Mouse (Mus musculus) midbrain, embryonic 13.5 days (tissue): ENCODE results near the gene Polr2a. TPM values are rescaled to one million over a fixed set of nuclear protein-coding genes. Genes with fewer than 3 reads are reported as not detected.
A peak's percentile ranks its signal among the peaks of the same experiment; 100 is the strongest.
"Not testable (repeated sequence)": the region's sequence is repeated elsewhere in the genome, so short reads cannot be mapped to it uniquely, and the experiment has no call there.

Source experiments
- ATAC-seq: fragments of 200-750 bp; cut with Nextera tagmentation; 2 replicates; pipeline ENCODE4 v1.8.0; 2017; ENCODE audit warnings: mild to moderate bottlenecking, moderate TSS enrichment, moderate library complexity
- H3K27ac ChIP-seq: fragments of 300-500 bp; sonication (generic); 2 replicates; pipeline ENCODE4 v1.5.1; 2015; ENCODE audit warnings: inconsistent platforms, mild to moderate bottlenecking, moderate library complexity
- H3K27me3 ChIP-seq: fragments of 300-500 bp; sonication (generic); 2 replicates; pipeline ENCODE4 v1.6.1; 2015; ENCODE audit warnings: mild to moderate bottlenecking, inconsistent platforms
- H3K36me3 ChIP-seq: fragments of 300-500 bp; sonication (generic); 2 replicates; pipeline ENCODE4 v1.6.1; 2015; ENCODE audit warnings: mild to moderate bottlenecking, inconsistent platforms
- H3K4me1 ChIP-seq: fragments of 300-500 bp; sonication (generic); replicated peaks from 2 replicates; pipeline ENCODE4 v1.6.1; 2015; ENCODE audit warnings: inconsistent platforms
- H3K4me2 ChIP-seq: fragments of 300-500 bp; sonication (generic); replicated peaks from 2 replicates; pipeline ENCODE4 v1.6.1; 2015; ENCODE audit warnings: moderate library complexity, mild to moderate bottlenecking, inconsistent platforms
- H3K4me3 ChIP-seq: fragments of 300-500 bp; sonication (generic); replicated peaks from 2 replicates; pipeline ENCODE4 v1.5.1; 2015; ENCODE audit warnings: mild to moderate bottlenecking, inconsistent platforms
- H3K9ac ChIP-seq: fragments of 300-500 bp; sonication (generic); replicated peaks from 2 replicates; pipeline ENCODE4 v1.6.1; 2015; ENCODE audit warnings: mild to moderate bottlenecking, inconsistent platforms
- H3K9me3 ChIP-seq: fragments of 300-500 bp; sonication (generic); 2 replicates; pipeline ENCODE4 v1.6.1; 2016; ENCODE audit warnings: mild to moderate bottlenecking, inconsistent platforms
- WGBS: fragments of 180-500 bp; shearing (Covaris S2); methylation state at CpG from one replicate; pipeline ENCODE4 v1.1.7; 2015; 5-methylcytosine and 5-hydroxymethylcytosine counted together
- polyA plus RNA-seq: library from polyadenylated mRNA; unstranded; fragments of >200 nt; fragmentation: Nextera tagmentation; extraction: Ambion mirVana; gene quantifications from 2 replicates; pipeline ENCODE4 v1.2.1, GENCODE M21; 2015

Gene Polr2a
- polyA plus RNA-seq, 1 experiment from 2014 or later: 24.9 TPM

GRCm38 (mm10) chr11:69761868-69762267, 3.4 kb upstream of the Polr2a start, which contains the start of gene Slc35g3:
Gene Slc35g3, minus strand, starts transcription at chr11:69761968.
- 78% methylated on average over 1 of the region's 1 CpGs for WGBS
- Histone ChIP-seq H3K27me3 (0 out of 2 replicates have a peak, but pooled peaks cover under 1% of the 10 kb centered on the region), H3K4me2 (no peak within 1 kb of the TSS), H3K4me1 (peaks cover 41% of the 10 kb centered on the region), H3K36me3 (no peaks in the 10 kb centered on the region), H3K9me3 (no peaks in the 10 kb centered on the region), H3K9ac (peak within 1 kb of the TSS; percentile 74; the same call in 1 of the 2 replicates), H3K27ac (peak within 1 kb of the TSS; percentile 97), H3K4me3 (no peak within 1 kb of the TSS)
- ATAC-seq: no peak

DNA sequence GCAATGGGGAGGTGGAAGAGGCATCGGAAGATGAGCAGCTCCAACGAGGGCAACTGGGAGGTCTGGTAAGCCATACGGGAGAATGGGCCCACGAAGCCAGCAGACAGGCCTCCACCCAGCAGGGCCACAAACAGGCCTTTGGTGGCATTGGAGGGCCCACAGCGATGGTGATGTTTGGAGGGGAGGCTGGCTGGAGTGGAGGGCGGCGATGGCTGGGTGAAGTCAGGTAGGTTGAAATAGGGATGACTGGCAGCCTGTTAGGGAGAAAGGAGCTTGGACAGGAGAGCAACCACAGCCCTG, 2.4 kb upstream of the Polr2a start:
- peak overlapping the region; percentile 97 for H3K27ac ChIP-seq

DNA sequence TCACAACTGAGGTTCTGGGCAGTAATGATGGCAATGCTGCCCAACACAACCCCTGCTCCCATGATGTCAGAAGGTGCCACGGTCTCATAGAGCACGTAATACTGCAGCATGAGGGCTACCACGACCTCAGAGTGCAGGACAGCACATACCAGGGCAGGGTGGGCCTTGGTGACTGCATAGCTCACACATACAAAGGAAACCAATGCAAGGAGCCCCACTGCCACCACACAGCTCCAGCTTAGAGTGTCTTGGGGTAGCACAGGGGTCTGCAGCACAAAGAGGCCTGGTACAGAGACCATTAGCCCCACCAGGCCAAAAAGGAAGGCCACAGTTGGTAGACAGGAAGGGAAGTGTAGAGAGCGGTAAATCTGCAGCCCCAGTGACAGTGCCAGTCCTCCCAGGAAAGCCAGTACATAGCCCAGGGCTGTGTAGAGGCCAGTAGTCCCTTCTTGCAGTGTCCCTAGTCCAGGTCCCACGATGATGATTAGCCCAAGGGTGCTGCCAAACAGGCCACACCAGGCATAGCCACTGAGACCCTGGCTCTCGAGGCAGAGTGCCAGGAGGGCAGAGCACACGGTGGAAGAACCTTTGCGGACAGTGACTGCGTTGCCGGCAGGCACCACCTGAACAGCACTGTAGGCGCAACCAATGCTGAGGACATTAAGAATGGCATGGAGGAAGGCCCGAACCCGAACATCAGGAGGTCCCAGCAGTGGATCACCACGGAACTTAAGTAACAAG, 1.9 kb upstream of the Polr2a start:
- peak overlapping the region; percentile 97 for H3K27ac ChIP-seq
- peaks cover 47% of the 10 kb centered on the region for H3K4me1 ChIP-seq
- no peaks in the 10 kb centered on the region for H3K36me3 ChIP-seq
- peak overlapping the region; percentile 84 for H3K4me2 ChIP-seq
- H3K9ac ChIP-seq: peak overlapping the region; percentile 74
- H3K27me3 ChIP-seq: no peaks in the 10 kb centered on the region
- ATAC-seq: no peak
- no peaks in the 10 kb centered on the region for H3K9me3 ChIP-seq
- 76% methylated on average over 14 of the region's 14 CpGs for WGBS
- peak overlapping the region; percentile 64 for H3K4me3 ChIP-seq

More for the DNA sequence above, 2.4 kb upstream of the Polr2a start:
- Histone ChIP-seq H3K9ac (peak overlapping the region; percentile 74; the same call in 1 of the 2 replicates), H3K4me1 (peaks cover 44% of the 10 kb centered on the region), H3K9me3 (no peaks in the 10 kb centered on the region), H3K27me3 (no peaks in the 10 kb centered on the region), H3K36me3 (no peaks in the 10 kb centered on the region), H3K4me3 (no peak overlapping the region), H3K4me2 (no peak overlapping the region)
- ATAC-seq: no peak
- 87% methylated on average over 7 of the region's 7 CpGs for WGBS

- no peaks in the 10 kb centered on the region for H3K27me3 ChIP-seq
- H3K9ac ChIP-seq: peak overlapping the region; percentile 74
- peak overlapping the region; percentile 64 for H3K4me3 ChIP-seq
- peaks cover 55% of the 10 kb centered on the region for H3K4me1 ChIP-seq
- H3K36me3 ChIP-seq: no peaks in the 10 kb centered on the region
- H3K9me3 ChIP-seq: no peaks in the 10 kb centered on the region
- 0% methylated on average over 37 of the region's 37 CpGs for WGBS
- H3K4me2 ChIP-seq: peak overlapping the region; percentile 84
- H3K27ac ChIP-seq: peak overlapping the region; percentile 97
- ATAC-seq: peak; percentile 86
Measured at GRCm38 (mm10) chr11:69758971-69759721, 709 bp upstream of the Polr2a start.

GRCm38 (mm10) chr11:69758090-69758456, 364 bp downstream of the Polr2a start:
- peak overlapping the region; percentile 64 for H3K4me3 ChIP-seq
- under 1% methylated on average over 26 of the region's 26 CpGs for WGBS
- peak; percentile 84 for ATAC-seq
- H3K9ac ChIP-seq: peak overlapping the region; percentile 82
- no peaks in the 10 kb centered on the region for H3K36me3 ChIP-seq
- H3K4me1 ChIP-seq: peaks cover 63% of the 10 kb centered on the region
- peak overlapping the region; percentile 97 for H3K27ac ChIP-seq
- H3K9me3 ChIP-seq: no peaks in the 10 kb centered on the region
- no peaks in the 10 kb centered on the region for H3K27me3 ChIP-seq
- peak overlapping the region; percentile 84 for H3K4me2 ChIP-seq

- WGBS: 45% methylated on average over 9 of the region's 9 CpGs
- ATAC-seq: no peak
- Histone ChIP-seq H3K4me3 (peak overlapping the region; percentile 64), H3K4me1 (peaks cover 69% of the 10 kb centered on the region), H3K27me3 (no peaks in the 10 kb centered on the region), H3K4me2 (peak overlapping the region; percentile 84), H3K9me3 (no peaks in the 10 kb centered on the region), H3K9ac (peak overlapping the region; percentile 82), H3K36me3 (no peaks in the 10 kb centered on the region), H3K27ac (peak overlapping the region; percentile 97)
Measured at GRCm38 (mm10) chr11:69757303-69758089, 941 bp downstream of the Polr2a start.

- Histone ChIP-seq H3K9ac (no peak overlapping the region), H3K9me3 (no peaks in the 10 kb centered on the region), H3K27me3 (no peaks in the 10 kb centered on the region), H3K4me1 (peaks cover 69% of the 10 kb centered on the region), H3K27ac (no peak overlapping the region), H3K4me3 (peak overlapping the region; percentile 20), H3K36me3 (no peaks in the 10 kb centered on the region), H3K4me2 (peak overlapping the region; percentile 84)
- WGBS: 56% methylated on average over 3 of the region's 3 CpGs
- ATAC-seq: no peak
Measured at GRCm38 (mm10) chr11:69754701-69755100, 3.7 kb downstream of the Polr2a start.

- no peak for ATAC-seq
- H3K27me3 ChIP-seq: no peaks in the 10 kb centered on the region
- H3K27ac ChIP-seq: no peak overlapping the region
- no peak overlapping the region for H3K9ac ChIP-seq
- peaks cover 65% of the 10 kb centered on the region for H3K4me1 ChIP-seq
- no peaks in the 10 kb centered on the region for H3K36me3 ChIP-seq
- no peaks in the 10 kb centered on the region for H3K9me3 ChIP-seq
- H3K4me2 ChIP-seq: peak overlapping the region; percentile 84
- peak overlapping the region; percentile 20; the same call in 1 of the 2 replicates for H3K4me3 ChIP-seq
- WGBS: 91% methylated on average over 5 of the region's 5 CpGs
Measured at GRCm38 (mm10) chr11:69754233-69754632, 4.2 kb downstream of the Polr2a start.

DNA sequence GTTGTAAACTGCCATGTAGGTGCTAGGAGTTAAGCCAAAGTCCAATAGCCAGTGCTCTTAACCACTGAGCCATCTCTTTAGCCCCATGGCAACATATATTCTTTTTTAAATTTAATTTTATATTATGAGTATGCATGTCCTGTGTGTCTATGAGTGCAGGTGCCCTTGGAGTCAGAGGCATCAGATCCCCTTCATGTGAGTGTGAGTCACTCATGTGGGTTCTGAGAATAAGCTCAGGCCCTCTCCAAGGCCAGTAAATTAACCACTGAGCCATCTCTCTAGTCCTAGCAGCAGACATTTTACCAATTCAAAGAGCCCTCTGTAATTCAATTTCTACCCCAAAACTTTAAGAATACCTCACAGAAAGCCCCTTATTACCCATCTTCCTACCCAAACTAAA, 5.8 kb downstream of the Polr2a start:
- Histone ChIP-seq H3K36me3 (peaks cover 5% of the 10 kb centered on the region), H3K9me3 (no peaks in the 10 kb centered on the region), H3K4me3 (no peak overlapping the region), H3K9ac (no peak overlapping the region), H3K27ac (no peak overlapping the region), H3K4me2 (no peak overlapping the region), H3K4me1 (peaks cover 64% of the 10 kb centered on the region), H3K27me3 (no peaks in the 10 kb centered on the region)
- no peak for ATAC-seq

DNA sequence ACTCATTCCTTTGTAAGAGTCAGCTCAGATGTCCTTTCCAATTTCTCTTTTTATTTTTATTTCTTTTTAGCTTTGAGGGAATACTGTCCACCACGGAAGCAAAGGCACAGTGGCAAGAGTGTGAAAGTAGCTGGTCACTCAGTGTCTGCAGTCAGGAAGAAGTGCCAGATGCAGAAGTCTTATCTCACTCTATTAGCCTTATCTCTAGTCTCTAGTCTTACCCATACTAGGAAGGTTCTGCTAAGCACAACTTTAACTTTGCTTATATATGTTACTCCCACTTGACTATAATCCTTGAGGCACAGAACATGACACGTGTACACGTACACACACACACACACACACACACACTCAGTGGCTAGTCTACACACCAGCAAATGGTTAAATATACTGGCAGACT, 6.8 kb downstream of the Polr2a start:
- H3K4me3 ChIP-seq: no peak overlapping the region
- no peak overlapping the region for H3K9ac ChIP-seq
- no peak overlapping the region for H3K27ac ChIP-seq
- ATAC-seq: no peak
- H3K36me3 ChIP-seq: peaks cover 13% of the 10 kb centered on the region
- 88% methylated on average over 3 of the region's 3 CpGs for WGBS
- no peaks in the 10 kb centered on the region for H3K27me3 ChIP-seq
- H3K4me1 ChIP-seq: peaks cover 53% of the 10 kb centered on the region
- H3K4me2 ChIP-seq: no peak overlapping the region
- H3K9me3 ChIP-seq: no peaks in the 10 kb centered on the region

DNA sequence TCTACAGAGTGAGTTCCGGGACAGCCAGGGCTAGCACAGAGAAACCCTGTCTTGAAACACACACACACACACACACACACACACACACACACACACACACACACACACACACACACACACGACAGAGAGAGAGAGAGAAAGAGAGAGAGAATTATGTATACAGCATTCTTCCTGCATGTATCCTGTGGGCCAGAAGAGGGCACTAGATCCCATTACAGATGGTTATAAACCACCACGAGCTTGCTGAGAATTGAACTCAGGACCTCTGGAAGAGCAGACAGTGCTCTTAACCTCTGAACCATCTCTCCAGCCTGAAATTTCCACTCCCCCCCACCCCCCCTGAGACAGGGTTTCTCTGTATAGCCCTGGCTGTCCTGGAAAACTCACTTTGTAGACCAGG, 27.0 kb downstream of the Polr2a start:
- 85% methylated on average over 1 of the region's 3 CpGs for WGBS
- H3K27ac ChIP-seq, H3K4me3 ChIP-seq, H3K9ac ChIP-seq, ATAC-seq, H3K4me2 ChIP-seq, H3K27me3 ChIP-seq, H3K4me1 ChIP-seq, H3K9me3 ChIP-seq: not testable (repeated sequence)
- peaks cover 31% of the 10 kb centered on the region for H3K36me3 ChIP-seq

DNA sequence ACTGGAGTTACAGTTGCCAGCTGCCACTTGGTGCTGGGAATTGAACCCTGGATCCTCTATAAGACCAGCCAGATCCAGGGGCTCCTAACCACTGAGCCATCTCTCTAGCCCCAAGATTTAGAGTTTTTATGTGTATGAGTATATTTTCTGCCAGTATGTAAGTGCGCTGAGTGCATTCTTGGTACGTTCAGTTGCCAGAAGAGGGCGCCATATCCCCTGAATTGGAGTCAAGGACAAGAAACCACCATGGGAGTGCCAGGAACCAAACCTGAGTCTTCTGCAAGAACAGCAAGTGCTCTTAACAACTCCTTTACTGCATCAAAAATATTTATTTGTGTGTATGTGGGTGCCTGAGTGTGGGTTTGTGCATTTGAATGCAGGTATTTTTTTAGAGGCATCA, 29.4 kb downstream of the Polr2a start:
- Histone ChIP-seq H3K36me3 (peaks cover 8% of the 10 kb centered on the region), H3K27ac (no peak overlapping the region), H3K9me3 (no peaks in the 10 kb centered on the region), H3K4me1 (no peaks in the 10 kb centered on the region), H3K4me3 (no peak overlapping the region), H3K4me2 (no peak overlapping the region), H3K27me3 (no peaks in the 10 kb centered on the region), H3K9ac (no peak overlapping the region)
- WGBS: 17% methylated on average over 3 of the region's 3 CpGs
- ATAC-seq: no peak
